Mouse (Mus musculus): ENCODE data around the gene Gsdma3. TPM values are rescaled to one million over a fixed set of nuclear protein-coding genes. Genes with fewer than 3 reads are reported as not detected.

Gsdma3 gene
- polyA plus RNA-seq (2015; fragmentation: Nextera tagmentation; extraction: Ambion mirVana) = not detected in 2 replicates

DNA sequence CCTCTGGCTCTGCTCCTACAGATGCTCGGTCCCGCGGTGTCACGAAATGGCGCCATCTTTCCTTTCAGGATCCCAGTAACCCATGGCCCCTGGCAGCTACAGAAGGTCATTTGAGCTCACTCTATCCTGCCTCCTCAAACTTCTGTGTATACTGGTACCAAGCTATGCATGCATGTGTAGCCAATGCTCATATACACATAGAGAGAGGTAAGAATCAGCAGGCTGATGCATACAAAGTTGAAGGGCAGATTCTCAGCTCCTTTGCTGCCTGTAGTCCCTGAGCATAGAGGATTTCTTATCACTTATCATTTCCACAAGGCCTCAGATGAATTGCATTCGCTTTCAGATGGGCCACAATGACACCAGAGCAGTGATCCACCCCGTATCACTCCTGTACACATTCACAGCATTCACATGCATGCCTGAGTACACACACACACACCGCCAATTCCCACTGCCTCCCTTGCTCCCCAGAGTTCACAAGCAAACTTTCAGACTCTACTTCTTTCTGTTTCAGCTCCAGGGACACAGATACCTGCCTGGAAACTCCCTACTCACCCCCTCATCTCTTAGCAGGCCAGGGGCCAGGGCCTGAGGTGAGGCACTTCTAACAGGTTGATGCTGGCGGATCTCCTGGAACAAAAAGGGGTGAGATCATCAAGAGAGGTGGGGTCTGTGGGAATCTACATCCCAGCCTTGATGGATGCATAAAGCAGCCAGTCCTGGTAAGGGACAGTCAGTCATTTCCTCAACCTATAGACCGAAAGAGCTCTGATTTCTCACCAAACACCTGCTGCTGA lies at the start of gene Gsdma3, which contains the start of gene Gm12355:
Gene Gsdma3, plus strand, starts transcription at position 750 of the 800 bp plus-strand sequence.
Gene Gm12355, minus strand, starts transcription at position 51 of the 800 bp plus-strand sequence.
- Histone ChIP-seq H3K9me3 (ENCODE audit: control insufficient read depth) (0 out of 2 replicates have a peak, but pooled peaks cover 2% of the 10 kb centered on the region), H3K4me1 (replicated peaks; ENCODE audit: control insufficient read depth, insufficient read depth, low read length) (no peaks in the 10 kb centered on the region), H3K36me3 (ENCODE audit: control insufficient read depth, insufficient read depth) (no peaks in the 10 kb centered on the region), H3K27ac (ENCODE audit: low read depth, low read length) (no peak within 1 kb of the TSS), H3K9ac (ENCODE audit: low read depth, low read length) (no peak within 1 kb of the TSS), H3K27me3 (replicated peaks; ENCODE audit: control insufficient read depth, insufficient read depth, low read length) (no peaks in the 10 kb centered on the region), H3K4me3 (ENCODE audit: low read depth, low read length) (no peak within 1 kb of the TSS), H3K4me2 (replicated peaks; ENCODE audit: low read depth) (no peak within 1 kb of the TSS)
- ATAC-seq = no peak
- WGBS = 91% methylated on average over 10 of the region's 10 CpGs
- no peak for TF ChIP-seq CTCF (IDR thresholded peaks at IDR 0.05; ENCODE audit: low read depth)

DNA sequence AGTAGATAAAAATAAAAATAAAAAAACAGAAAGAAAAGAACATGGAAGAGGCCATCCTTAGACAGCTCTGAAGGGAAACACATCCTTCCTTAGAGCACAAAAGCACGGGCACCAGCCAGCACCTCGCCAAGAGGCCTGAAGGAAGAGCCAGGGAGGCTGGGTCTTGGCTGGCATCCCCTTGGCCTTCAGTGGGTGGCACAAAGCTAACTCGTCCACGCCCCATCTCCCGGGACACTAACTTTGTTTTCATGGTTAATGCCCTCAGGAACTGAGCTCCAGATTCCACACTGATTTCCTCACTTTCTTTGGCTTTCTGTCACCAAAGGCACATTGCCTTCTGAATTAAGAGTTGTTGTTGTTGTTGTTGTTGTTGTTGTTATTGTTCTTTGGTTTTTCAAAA lies 48.4 kb upstream of the Gsdma3 start:
- peaks cover 15% of the 10 kb centered on the region for H3K36me3 ChIP-seq (ENCODE audit: control insufficient read depth, insufficient read depth)
- WGBS = 93% methylated on average over 5 of the region's 5 CpGs
- no peak overlapping the region for H3K9ac ChIP-seq (ENCODE audit: low read depth, low read length)
- H3K4me1 ChIP-seq (replicated peaks; ENCODE audit: control insufficient read depth, insufficient read depth, low read length) = peaks cover 3% of the 10 kb centered on the region; the same call in 1 of the 2 replicates
- H3K27me3 ChIP-seq (replicated peaks; ENCODE audit: control insufficient read depth, insufficient read depth, low read length) = no peaks in the 10 kb centered on the region
- no peaks in the 10 kb centered on the region for H3K9me3 ChIP-seq (ENCODE audit: control insufficient read depth)
- ATAC-seq = no peak
- H3K4me2 ChIP-seq (replicated peaks; ENCODE audit: low read depth) = no peak overlapping the region
- no peak for TF ChIP-seq CTCF (IDR thresholded peaks at IDR 0.05; ENCODE audit: low read depth)
- H3K4me3 ChIP-seq (ENCODE audit: low read depth, low read length) = no peak overlapping the region
- H3K27ac ChIP-seq (ENCODE audit: low read depth, low read length) = no peak overlapping the region

DNA sequence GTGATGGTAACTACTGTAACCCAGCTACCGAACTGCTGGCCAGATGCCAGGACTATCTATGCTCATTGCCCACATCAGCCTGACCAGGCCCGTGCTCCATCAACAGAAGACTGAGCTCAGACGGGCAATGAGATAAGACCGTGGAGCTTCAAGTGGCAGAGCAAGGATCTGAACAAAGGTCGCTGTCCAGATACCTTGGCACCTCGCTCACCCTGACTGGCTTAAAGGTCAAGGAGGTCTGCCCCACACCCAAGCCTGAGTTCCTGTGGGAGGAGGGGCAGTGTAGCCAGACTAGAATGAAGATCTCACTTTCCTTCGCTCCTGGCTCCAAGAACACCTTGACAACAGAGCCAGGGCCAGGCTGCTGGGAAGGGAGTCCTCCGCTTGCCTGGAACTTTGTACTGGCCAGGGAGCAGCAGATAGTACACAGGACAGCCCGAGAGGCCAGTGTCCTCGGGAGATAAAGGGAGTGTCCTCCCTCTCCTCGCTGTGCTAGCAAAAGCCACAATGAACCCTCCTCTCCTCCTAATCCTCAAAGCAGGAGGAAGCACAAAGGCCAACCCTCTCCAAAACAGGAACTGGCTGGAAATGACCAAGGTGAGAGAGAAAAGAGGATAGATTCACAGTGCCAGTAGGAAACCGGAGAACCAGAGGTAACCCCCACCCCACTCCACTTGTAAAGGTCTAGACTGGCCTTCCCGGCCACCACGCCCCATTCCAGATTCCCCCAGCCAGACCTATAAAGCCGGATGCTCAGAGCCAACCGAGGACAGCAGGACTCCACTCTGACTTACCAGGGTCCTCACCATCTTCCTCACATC lies 45.6 kb upstream of the Gsdma3 start:
- no peaks in the 10 kb centered on the region for H3K27me3 ChIP-seq (replicated peaks; ENCODE audit: control insufficient read depth, insufficient read depth, low read length)
- WGBS = 35% methylated on average over 16 of the region's 16 CpGs
- TF ChIP-seq CTCF (IDR thresholded peaks at IDR 0.05; ENCODE audit: low read depth) = no peak
- no peak overlapping the region for H3K4me3 ChIP-seq (ENCODE audit: low read depth, low read length)
- peaks cover 23% of the 10 kb centered on the region for H3K36me3 ChIP-seq (ENCODE audit: control insufficient read depth, insufficient read depth)
- H3K9ac ChIP-seq (ENCODE audit: low read depth, low read length) = no peak overlapping the region
- ATAC-seq = peak; percentile 80
- peaks cover 6% of the 10 kb centered on the region; the same call in 1 of the 2 replicates for H3K4me1 ChIP-seq (replicated peaks; ENCODE audit: control insufficient read depth, insufficient read depth, low read length)
- peak overlapping the region; percentile 80 for H3K27ac ChIP-seq (ENCODE audit: low read depth, low read length)
- H3K4me2 ChIP-seq (replicated peaks; ENCODE audit: low read depth) = peak overlapping the region; percentile 27; the same call in 1 of the 2 replicates
- H3K9me3 ChIP-seq (ENCODE audit: control insufficient read depth) = no peaks in the 10 kb centered on the region

DNA sequence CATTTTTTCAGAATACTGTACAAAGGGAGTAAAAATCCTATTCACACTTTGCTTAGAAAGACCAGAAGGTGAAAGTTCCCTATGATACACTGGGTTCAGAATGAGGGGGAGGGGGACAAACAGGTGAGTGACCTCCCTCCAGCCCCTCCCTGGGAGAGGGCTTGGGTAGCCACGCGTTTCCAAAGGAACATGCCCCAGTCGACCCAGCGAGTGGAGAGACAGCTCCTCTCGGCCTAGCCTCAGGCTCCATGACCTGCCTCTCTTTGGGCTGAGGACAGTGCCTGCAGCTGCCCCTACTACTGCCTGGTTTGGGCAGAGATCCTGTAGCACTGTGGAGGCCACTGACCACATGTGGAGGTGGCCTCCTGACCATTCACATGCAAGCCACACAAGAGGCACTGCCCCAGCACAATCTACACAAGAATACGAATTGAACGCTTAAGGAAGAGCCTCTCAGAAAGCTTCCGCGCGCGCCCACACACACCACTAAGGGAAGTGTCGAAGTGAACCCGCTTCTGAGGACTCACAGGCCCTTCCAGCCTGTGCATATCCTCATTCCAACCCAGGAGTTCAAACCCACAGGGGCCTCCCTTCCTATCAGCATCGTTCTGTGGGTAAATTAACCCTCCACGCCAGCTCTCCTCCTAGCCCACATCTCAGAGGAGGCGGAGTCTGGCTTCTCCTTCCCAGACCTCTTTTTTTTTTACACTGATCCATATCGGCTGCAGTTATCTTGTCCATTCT lies 44.7 kb upstream of the Gsdma3 start:
- no peaks in the 10 kb centered on the region for H3K9me3 ChIP-seq (ENCODE audit: control insufficient read depth)
- peaks cover 6% of the 10 kb centered on the region; the same call in 1 of the 2 replicates for H3K4me1 ChIP-seq (replicated peaks; ENCODE audit: control insufficient read depth, insufficient read depth, low read length)
- peak overlapping the region; percentile 27 for H3K4me2 ChIP-seq (replicated peaks; ENCODE audit: low read depth)
- TF ChIP-seq CTCF (IDR thresholded peaks at IDR 0.05; ENCODE audit: low read depth) = no peak
- no peak overlapping the region for H3K4me3 ChIP-seq (ENCODE audit: low read depth, low read length)
- peak overlapping the region; percentile 80 for H3K27ac ChIP-seq (ENCODE audit: low read depth, low read length)
- ATAC-seq = no peak
- H3K27me3 ChIP-seq (replicated peaks; ENCODE audit: control insufficient read depth, insufficient read depth, low read length) = no peaks in the 10 kb centered on the region
- WGBS = 56% methylated on average over 17 of the region's 17 CpGs
- no peak overlapping the region for H3K9ac ChIP-seq (ENCODE audit: low read depth, low read length)
- H3K36me3 ChIP-seq (ENCODE audit: control insufficient read depth, insufficient read depth) = peaks cover 23% of the 10 kb centered on the region

DNA sequence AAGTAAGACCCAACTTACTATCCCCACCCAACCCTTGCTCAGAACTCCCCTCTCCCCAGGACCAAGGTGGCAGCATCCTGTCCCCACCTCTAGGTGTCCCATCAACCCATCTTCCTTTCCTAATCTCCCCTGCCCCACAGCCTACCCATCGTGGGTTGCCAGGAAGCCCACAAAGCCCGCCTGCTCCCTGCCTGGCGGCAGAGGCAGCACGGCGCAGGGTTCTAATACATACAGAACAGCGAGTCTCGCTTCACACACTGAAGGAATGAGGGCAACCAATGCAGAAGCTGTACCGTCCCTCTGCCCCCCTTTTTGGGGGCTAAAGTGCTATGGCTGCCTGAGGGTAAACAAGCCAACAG lies 44.2 kb upstream of the Gsdma3 start:
- 90% methylated on average over 8 of the region's 8 CpGs for WGBS
- H3K9ac ChIP-seq (ENCODE audit: low read depth, low read length) = no peak overlapping the region
- H3K4me3 ChIP-seq (ENCODE audit: low read depth, low read length) = no peak overlapping the region
- peak overlapping the region; percentile 80; the same call in 1 of the 2 replicates for H3K27ac ChIP-seq (ENCODE audit: low read depth, low read length)
- no peaks in the 10 kb centered on the region for H3K9me3 ChIP-seq (ENCODE audit: control insufficient read depth)
- H3K27me3 ChIP-seq (replicated peaks; ENCODE audit: control insufficient read depth, insufficient read depth, low read length) = no peaks in the 10 kb centered on the region
- ATAC-seq = no peak
- no peak for TF ChIP-seq CTCF (IDR thresholded peaks at IDR 0.05; ENCODE audit: low read depth)
- H3K36me3 ChIP-seq (ENCODE audit: control insufficient read depth, insufficient read depth) = peaks cover 23% of the 10 kb centered on the region
- peaks cover 6% of the 10 kb centered on the region; the same call in 1 of the 2 replicates for H3K4me1 ChIP-seq (replicated peaks; ENCODE audit: control insufficient read depth, insufficient read depth, low read length)
- no peak overlapping the region for H3K4me2 ChIP-seq (replicated peaks; ENCODE audit: low read depth)

All from intestine, postnatal 0 days (tissue).